Mouse (Mus musculus): ENCODE measurements around the gene 2200002D01Rik.

- TF ChIP-seq CTCF (IDR thresholded peaks at IDR 0.05; ENCODE audit: low read depth) (no peak), EP300 (IDR thresholded peaks at IDR 0.05; ENCODE audit: low read depth) (no peak)
Measured at GRCm38 (mm10) chr7:29224756-29225394, 23.4 kb downstream of the 2200002D01Rik start.
